Mouse (Mus musculus) liver, embryonic 14.5 days (tissue): Measurements from ENCODE around the gene Tcl1b4.

ENCODE experiments used
- CTCF ChIP-seq: IDR thresholded peaks from 2 replicates; pipeline ENCODE4 v1.5.1; 2016; ENCODE audit warnings: antibody characterized with exemption, low read depth, control low read depth
- EP300 ChIP-seq: IDR thresholded peaks from 2 replicates; pipeline ENCODE4 v1.6.1; 2016; ENCODE audit warnings: antibody characterized with exemption, low read depth

GRCm38 (mm10) chr12:105222601-105223319 lies 21.0 kb downstream of the Tcl1b4 start, which contains the start of gene Tcl1:
- TF ChIP-seq CTCF, result no peak
- no peak for TF ChIP-seq EP300
